Mouse (Mus musculus) cerebellum, adult 18-20 months (tissue): ENCODE measurements around the gene Acyp1.

Source experiments
- DNase-seq, 2 experiments: peaks; one replicate each; pipeline ENCODE4 v3.0.0; 2021

The Acyp1 gene

DNA sequence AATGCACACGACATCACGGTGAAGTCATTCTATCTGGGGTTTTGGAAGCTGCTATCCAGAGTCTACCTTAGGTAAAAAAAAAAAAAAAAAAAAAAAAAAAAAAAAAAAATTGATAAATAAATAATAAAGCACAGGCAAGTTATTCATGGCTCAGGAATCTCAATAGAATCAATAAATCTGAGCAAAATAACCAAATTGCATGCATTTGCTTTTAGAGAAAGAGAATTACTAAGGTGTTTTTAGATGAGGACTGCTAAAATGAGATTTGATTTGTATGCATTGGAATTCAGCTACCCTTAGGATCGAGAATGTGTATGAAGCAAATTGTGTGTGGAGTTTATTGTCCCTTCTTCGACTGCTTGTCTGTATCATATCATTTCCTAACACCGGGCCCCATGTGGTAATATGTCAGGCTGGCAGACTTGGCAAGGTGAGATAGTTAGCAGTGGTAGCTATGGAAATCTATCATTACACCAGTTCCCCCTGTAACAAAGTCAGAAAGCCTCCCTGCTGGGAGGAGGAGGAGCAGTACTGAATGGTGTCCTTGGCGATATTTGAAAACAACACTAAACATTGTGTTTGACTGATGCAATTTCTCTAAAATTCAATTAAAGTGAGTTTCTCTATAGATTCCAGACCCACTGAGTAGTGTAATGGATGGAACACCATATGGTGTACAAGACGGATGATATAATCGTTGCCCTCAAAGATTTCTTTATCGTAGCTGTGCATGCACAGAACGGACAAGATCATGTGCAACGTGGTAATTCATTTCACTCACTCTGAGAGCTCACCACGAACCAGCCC lies 7.2 kb downstream of the Acyp1 start:
- DNase-seq, result no peak

DNA sequence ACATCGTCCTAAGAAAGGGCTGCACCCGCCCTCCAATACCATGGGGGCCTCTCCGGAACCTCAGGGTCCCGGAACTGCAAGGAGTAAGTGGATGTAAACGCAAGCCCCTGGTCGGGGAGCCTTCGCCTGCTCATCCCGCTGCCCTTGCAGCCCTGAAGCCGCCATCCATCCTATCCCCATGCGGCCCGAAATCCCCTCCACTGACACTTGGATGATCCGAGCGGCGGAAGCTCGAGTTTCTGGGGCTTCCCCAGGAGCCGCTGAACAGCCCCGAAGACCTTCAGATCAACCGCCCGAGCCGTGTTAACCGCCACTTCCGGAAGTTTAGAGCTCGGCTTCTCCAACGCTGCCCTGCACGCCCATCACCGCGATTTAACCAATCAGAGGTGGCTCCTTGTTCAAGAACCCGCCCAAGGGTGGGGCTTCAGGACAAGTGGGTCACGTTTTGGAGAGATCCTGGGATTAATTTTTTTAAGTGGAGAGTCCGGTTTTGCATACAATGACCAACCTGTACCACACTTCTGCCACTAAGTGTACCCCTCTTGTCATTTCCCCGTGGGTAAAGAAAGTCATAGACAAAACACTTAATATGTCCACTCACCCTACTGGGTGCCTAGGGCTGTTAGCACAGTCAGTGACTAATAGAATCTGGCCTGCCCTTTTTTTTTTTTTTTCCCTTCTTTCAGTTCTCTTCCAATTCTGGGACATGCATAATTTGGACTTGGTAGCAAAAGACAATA lies 8.0 kb downstream of the Acyp1 start:
- DNase-seq, result peak; percentile 98 to 99

DNA sequence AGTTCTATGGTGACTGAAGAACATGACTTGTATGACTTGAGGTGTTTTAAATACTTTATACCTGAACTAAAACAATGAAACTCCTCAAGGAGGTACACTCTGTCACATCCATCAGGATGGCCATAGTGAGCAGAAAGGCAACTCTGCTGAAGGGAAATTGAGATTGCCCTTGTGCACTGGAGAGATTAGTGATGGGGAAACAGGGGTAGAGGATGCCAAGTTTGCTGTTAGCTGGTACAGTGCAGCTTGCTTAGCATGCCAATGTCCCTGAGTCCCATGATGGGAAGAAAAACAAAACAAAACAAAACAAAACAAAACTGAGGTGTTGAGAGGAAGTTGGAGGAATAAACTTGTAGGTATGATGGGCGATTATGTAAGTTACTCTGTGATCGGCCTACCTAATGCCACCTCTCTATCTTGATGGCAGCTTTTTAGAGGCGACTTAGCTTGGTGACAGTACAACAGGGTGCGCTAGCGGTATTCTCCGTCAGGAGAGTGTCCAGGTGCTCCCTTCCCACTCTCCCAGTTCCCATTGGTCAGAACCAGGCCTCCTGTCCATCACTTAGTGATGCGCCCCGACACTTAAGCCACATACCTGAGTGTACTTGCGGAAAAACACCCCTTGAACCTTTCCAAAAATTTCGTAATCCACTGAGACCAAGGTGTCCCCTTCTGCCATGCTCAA lies 8.7 kb downstream of the Acyp1 start:
- peak; percentile 58 to 64 for DNase-seq

DNA sequence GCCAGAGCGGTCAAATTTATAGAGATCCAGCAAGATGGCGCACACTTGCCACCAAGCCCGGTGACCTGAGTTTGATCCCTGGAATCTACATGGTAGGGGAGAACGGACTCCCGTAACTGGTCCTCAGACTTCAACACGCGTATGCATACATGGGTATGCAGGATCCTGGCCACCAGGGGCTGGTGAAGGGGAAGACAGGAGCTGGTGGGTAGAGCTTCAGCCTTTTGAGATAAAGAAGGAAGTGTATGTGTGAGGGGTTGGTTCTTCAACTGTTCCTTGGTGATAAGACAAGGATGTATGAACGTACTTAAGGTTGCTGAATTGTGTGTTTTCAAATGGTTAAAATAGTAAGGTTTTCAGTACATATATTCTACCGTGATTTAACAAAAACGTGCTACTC lies 9.3 kb downstream of the Acyp1 start:
- no peak for DNase-seq

DNA sequence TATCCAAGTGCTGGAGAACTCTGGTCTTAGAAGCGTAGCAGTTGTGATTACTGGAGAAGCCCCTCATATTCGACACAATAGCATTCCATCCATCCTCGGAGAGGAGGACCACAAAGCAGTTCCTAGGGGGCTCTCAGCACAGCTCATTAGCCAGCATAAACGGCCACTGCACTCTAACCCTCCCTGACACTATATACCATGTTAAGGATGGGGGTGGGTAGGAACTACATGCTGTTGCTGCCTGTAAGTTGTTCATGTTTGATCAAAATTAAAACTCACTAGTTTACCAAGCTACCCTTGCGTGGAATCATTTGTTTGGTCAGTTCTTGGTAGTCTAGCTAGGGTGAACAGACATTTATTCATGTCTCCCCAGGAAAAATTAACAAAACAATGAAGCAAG lies 12.0 kb downstream of the Acyp1 start:
- DNase-seq, result no peak

DNA sequence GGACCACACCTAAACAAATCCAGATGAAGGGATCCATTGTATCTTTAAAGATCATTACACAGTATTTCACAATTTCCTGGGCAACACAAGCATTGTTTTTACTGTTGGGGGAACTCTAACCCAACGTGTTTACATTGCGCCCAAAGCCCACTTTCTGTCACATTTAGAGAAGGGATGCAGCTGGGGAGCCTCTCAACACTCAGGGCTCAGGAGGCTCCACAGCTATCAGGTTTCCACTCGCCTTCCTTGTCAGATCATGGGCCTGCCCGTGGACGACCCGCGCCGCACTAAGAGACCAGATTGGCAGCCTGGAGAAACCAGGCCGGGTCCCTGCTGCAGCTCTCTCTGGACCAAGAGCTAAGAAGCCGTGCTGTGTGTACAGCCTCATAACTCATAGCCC lies 14.7 kb downstream of the Acyp1 start:
- no peak for DNase-seq

DNA sequence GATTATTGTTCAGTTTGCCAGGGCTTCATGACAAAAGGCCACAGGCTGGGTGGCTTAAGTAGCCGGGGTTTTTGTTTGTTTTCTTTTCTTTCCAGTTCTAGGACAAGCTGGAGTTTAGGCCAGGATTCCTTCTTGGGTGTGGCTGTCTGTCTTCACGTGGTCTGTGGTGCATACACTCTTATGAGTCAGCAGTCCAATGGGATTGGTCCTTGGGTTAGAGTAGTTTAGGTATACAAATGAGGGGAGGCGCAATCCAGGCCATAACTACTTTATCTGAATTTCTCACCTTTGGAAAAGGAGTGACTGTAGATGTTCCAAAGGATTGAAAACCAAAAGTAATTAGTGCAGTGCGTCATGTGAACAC lies 16.4 kb downstream of the Acyp1 start:
- no peak for DNase-seq

DNA sequence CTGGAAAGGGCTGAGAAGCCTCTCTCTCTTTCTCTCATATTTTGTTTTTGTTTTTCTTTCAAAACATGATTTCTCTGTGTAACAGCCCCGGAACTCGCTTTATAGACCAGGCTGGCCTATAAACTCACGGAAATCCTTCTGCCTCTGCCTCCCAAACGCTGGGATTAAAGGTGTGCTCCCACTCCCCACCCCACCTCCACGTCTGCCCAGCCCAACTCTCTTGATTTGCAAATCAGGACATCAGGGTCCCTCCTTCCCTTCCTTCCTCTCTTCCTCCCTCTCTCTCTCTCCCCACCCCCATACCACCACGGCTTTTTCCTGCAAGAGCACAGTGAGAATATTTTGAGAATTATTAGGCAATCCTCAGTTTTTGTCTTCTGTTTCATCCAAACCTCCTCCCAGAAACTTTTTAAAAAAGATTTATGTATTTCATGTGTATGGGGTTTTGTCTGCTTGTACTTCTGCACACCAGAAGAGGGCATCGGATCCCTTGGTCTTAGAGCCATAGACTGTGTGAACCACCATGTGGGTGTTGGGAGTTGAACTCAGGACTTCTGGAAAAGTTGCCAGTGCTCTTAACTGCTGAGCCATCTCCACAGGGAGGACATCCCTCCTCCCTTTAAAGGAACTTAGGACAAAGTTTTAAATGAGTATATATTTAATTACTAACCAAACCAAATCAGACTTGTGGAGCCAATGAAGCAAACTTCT lies 17.0 kb downstream of the Acyp1 start:
- DNase-seq, result no peak

DNA sequence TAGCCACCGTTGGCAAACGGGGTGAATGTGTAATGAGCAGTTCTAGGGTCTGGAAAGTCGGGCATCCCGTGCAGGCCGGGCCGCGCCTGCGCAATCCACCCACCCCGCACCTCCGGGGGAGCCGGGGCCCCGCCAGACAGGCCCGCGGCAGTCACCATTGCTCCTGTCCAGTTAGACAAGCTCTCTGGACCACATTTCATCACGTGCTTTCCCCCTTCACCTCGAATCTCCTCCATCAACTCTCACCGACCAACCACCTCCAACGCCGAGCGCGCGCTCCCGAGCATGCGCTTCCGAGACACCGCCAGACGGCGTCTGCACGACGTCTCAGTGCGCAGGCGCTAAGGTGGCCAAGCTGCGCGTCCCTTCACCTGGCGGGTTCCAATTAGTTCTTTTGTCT lies 17.9 kb downstream of the Acyp1 start, which contains the start of gene Mlh3:
Gene Mlh3, minus strand, starts transcription at position 281 of the 400 bp plus-strand sequence.
- DNase-seq, result peak; percentile 93 to 95

DNA sequence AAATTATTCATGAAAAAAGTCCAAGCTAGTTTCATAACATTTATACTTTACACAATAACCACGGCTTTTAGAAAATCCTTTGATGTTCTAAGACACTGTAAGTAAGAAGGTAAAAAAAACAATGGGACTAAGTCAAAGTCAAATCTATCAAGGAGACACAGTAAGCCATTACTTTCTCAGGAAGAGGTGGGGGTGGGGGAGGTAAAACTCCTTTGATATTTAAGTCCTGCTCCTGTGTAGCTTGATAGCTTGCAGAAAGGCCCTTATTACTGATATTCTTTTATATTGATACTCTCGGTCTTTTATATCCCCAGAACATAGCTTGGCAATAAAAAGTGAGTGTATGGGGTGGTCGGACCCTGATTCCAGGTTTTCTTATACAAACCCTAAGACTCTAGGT lies 18.4 kb downstream of the Acyp1 start:
- DNase-seq, result no peak

DNA sequence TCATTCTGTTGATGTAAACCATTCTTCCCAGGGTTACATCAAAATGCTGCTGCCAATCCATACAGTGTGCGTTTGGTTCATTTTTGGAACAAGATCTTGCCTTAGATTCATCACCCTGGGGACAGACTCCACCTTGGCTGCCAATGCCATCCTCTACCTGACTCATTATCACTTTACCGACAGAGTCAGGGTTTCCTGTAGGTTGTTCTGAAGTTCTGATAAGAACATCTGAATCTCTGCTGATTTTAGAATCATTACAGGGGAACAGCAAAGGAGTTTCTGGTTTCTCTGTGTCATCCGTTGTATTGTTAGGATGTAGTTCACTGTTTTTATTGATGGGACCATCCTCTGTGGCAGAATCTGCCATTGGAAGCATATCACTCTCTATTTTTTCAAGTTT lies 22.0 kb downstream of the Acyp1 start:
- no peak for DNase-seq

DNA sequence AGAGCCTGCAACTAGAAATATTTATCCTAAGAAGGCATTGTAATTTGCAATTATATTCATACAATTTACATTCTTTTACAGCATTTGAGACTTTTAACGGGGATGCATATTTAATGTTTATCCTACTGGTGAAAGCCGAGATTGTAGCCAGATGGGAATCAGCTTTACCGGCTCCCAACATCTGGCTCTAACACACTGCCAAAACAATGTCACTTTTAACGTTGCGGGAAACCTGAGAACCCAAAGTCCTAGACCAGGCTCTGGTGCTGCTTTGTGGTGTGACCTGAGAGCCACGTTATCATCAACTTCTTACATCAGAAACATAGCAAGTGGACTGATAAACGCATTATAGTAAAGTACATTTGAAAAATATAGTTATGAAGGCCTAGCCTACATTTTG lies 23.3 kb downstream of the Acyp1 start:
- DNase-seq, result no peak

DNA sequence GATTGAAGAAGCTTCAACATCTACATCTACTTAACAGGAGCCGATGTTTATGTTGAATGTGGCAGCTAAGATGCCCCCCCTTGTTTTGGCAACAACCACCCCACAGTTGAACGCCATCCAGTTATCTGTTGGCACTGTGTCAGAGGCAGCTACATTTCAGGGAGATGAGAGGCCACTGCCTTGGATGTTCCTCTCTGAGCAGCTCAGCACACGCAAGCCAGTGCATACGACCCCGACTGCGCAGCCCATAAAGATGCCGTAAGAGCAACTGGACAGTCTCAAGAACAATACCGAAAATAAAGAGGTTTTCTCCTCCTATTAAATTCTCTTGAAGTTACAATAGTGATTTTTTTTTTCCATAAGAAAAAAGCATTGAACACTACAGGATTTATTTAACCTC lies 23.7 kb downstream of the Acyp1 start:
- DNase-seq, result peak in 1 of 2 experiments; percentile 37

DNA sequence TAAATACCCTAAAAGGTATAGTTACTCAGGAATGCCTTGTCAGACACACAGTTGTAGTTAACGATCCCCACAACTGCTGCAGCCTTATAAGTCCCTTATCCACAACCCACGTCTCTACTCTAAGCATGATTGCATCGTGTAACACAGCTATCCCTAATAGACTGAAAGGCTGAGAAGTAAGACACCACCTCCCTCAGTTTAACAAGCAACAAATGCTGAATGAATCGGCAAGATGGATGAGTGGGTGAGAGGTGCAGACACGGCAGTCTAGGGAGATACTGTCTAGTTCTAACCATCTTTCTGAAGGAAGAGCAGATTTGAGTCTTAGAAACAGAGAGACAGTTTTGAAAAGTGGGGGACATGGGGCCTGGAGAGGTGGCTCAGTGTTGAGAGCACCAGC lies 25.0 kb downstream of the Acyp1 start:
- DNase-seq, result no peak

DNA sequence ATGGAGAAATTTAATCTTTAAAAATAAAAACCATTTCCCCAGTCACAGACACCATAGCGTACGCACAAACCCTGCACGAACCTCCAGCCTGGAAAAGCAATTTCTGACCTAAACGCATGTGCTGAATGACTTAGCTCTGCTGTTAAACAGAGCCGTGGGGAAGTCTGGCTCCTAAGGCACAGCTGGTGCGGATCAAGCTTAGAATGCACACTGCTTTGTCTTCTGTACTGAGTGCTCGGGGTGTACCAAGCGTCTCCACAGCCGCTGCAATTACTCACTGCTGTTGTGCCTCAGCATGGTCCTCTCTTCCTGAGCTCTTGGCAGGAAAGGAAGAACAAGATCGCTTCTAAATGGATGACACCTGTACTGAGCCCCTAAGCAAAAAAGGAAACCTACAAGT lies 25.7 kb downstream of the Acyp1 start:
- DNase-seq, result no peak

DNA sequence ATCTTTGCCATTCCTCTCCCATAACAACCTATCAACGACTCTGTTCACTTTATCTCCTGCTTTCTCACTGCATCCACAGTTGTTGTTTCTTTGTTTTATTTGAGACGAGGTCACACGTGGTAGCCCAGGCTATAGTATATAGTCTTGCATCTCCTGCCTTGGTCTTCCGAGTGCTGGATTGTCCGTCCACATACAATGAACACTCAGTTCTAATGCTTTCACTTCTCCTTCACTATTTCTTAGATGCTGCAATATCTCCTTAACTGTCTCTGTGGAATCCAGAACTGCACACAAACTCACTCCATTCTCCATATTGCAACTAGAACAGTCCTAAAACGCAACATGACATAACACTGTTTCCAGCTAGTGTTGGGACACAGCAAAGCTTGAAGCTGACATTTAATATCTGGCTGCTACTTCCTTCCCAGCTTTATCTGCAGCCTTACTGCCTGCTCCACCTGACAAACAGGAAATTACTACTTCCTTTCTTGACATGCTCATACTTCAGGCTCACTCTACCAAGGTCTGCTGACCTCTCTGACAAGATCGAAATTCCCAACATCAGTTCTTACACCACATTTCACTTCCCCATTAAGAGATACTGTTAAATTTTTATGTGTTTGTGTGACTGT lies 31.1 kb downstream of the Acyp1 start:
- DNase-seq, result no peak

DNA sequence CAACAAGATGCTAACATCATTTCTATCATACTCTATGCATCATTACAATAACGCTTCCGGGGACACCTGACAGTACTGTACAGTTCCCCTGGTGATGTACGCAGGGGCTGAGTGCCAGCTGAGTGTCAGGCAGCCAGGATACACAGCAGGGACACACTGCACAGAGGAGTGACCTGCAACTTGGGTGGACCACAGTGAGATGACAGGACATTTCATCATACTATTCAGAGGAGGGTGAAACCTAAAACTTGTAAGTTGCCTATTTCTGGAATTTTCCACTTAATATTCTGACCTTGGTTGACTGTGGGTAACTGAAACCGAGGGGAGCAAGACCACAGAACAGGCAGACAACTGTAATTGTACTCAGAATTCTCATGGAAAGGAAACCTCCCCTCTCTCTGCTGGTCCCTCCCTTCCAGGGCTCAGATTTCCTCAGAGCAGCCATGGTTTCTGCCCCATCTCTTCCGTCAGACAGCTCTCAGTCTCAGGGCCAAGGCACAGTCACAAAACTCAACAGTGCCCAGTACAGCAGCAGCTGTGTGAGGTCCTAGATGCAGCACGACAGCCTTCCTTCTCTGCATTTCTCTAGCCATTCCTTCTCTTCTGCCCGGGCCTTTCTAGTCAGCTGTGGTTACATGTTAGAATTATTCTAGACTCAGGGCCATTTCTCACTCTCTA lies 32.0 kb downstream of the Acyp1 start:
- DNase-seq, result no peak

DNA sequence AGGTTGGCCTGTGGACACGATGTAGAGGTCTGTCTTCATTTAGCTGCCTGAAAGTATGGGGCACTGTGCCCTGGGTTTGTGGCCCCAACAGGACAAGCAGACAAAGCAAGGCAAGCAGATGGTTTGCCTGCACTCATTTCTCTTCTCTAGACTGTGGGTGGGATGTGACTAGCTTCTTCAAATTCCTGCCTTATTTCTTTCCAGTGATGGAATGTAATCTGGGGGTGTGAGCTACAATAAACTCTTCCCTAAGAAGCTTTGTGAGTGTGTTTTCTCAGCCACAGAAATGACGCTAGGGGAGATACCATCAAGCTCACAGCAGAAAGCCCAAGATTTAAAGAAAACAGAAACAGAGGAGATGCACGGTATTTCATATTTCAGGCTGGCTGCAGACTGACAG lies 36.2 kb downstream of the Acyp1 start:
- no peak for DNase-seq

DNA sequence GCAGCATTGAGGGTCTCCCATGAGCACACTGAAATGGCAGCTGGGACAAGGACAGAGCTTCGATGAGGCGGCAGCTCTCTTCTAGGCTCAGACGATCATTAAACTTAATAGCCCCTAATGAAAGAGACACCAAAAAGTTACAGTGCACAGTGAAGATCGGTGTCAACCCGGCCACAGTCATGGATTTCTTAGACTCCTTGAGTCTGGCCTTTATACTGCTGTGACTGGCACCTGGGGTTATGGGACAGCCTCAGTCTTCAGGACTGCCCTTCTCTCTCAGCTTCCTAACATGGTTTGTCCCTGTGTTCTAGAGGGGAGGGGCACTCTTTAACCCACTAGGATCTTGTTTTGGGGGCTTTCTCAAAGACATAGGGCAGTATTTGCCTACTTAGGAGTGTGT lies 50.7 kb downstream of the Acyp1 start:
- DNase-seq, result no peak

DNA sequence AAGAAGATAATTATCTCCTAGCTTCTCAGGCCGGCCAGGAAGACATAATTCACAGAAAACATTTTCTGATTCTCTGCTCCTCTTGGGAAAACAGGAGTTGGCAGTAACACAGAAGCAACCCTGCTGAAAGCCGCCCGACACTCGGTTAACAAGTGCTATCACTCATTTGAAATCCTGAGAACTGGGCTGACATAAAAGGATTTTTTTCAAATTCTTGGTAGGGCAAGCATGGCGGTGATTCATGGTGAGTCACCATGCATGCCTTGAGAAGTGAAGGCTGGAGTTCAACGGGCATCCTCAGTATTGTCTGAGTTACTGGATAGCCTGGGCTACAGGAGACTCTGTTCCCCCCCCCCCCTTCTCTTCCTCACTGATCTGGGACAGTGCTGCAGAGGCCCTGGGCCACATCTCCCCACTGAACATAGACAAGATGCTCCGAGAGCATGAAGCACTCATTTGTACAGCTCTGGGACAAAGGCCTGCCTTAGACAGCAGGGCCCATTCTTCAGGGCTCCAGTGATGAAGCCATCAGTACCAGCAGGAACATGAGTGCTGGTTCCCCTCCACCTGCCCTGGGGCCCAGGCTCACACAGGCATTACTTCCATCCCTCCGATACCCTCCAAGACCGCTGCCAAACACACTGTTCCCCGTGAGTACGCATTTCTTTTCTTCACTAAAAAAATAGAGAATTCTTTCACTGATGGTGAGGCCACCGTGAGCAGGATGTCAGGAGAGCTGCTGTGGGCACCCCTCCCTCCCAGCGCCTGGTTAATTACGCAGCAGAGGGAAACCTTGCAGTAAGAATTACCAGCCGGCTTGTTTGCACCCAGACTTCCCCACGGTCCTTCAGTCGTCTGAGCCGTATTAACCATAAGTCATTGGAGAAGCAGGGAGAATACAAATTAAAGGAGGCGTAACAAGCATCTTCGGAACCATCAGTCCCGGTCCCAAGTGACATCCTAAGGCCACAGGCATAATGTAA lies 54.6 kb downstream of the Acyp1 start:
- no peak for DNase-seq
